Mouse (Mus musculus) E14TG2a.4 (cell line): ENCODE measurements at regions not wholly inside any gene's neighbourhood (a gene's known extent, or its start where the extent isn't known, plus 50 kb on each side); places are given as distances from the start of the nearest gene placed in this dataset.

ENCODE experiments used
- CTCF ChIP-seq: conservative IDR thresholded peaks from 2 replicates; pipeline ENCODE4 v1.5.1; 2014; ENCODE audit warnings: low read length
- NANOG ChIP-seq: IDR thresholded peaks from 2 replicates; pipeline ENCODE4 v1.6.1; 2014; ENCODE audit warnings: borderline replicate concordance, low read length, mixed read lengths
- POU5F1 ChIP-seq: IDR thresholded peaks from 2 replicates; pipeline ENCODE4 v1.6.1; 2014; ENCODE audit warnings: low read length, borderline replicate concordance

DNA sequence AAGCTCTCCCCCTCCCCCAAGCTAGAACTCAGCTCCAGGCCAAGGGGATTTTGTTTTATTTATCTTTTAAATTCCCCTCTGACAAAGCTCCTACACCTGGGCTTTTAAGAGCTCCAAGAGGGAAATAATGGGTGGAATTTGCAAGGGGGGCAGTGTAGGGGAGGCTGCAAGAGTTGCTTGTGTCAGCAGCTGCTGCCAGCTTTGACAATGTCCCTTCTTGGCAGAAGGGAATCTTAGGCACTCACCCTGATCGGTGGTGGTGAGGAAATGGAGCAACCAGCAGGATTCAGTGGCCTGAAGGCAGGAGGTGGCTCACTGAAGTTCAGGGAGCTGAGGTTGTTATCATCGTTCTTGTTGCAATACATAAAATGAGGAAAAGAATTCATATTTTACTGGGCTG lies 72.8 kb upstream of the Tnp1 start:
- TF ChIP-seq CTCF, result no peak
- TF ChIP-seq NANOG, result no peak
- no peak for TF ChIP-seq POU5F1
